Mouse (Mus musculus): ENCODE measurements around the gene Cga. TPM values are rescaled to one million over a fixed set of nuclear protein-coding genes. Genes with fewer than 3 reads are reported as not detected.
"Not testable (repeated sequence)": the region's sequence is repeated elsewhere in the genome, so short reads cannot be mapped to it uniquely, and the experiment has no call there.

The Cga gene
- polyA plus RNA-seq, 1 experiment from 2014 or later, result not detected

GRCm38 (mm10) chr4:34901582-34901981 is 8.0 kb downstream of the Cga start:
- H3K27ac ChIP-seq (ENCODE audit: low read length); H3K9me3 ChIP-seq (replicated peaks; ENCODE audit: control insufficient read depth, low read length); H3K9ac ChIP-seq (ENCODE audit: low read length); ATAC-seq (replicated peaks; ENCODE audit: extremely low read depth, insufficient read depth, low FRiP score); H3K4me1 ChIP-seq (ENCODE audit: control insufficient read depth, insufficient read depth, low read length); H3K36me3 ChIP-seq (ENCODE audit: control insufficient read depth, insufficient read depth); H3K27me3 ChIP-seq (ENCODE audit: control insufficient read depth, insufficient read depth, low read length); H3K4me2 ChIP-seq (ENCODE audit: low read depth, low read length); H3K4me3 ChIP-seq (ENCODE audit: low read length): not testable (repeated sequence)
- WGBS, result 47% methylated on average over 3 of the region's 3 CpGs

- Histone ChIP-seq H3K27ac (ENCODE audit: low read length) (no peak overlapping the region), H3K9me3 (replicated peaks; ENCODE audit: control insufficient read depth, low read length) (no peaks in the 10 kb centered on the region), H3K4me2 (ENCODE audit: low read depth, low read length) (no peak overlapping the region), H3K4me3 (ENCODE audit: low read length) (no peak overlapping the region), H3K27me3 (ENCODE audit: control insufficient read depth, insufficient read depth, low read length) (no peaks in the 10 kb centered on the region), H3K9ac (ENCODE audit: low read length) (no peak overlapping the region), H3K36me3 (ENCODE audit: control insufficient read depth, insufficient read depth) (no peaks in the 10 kb centered on the region), H3K4me1 (ENCODE audit: control insufficient read depth, insufficient read depth, low read length) (no peaks in the 10 kb centered on the region)
- ATAC-seq (replicated peaks; ENCODE audit: extremely low read depth, insufficient read depth, low FRiP score), result no peak
- 72% methylated on average over 5 of the region's 5 CpGs for WGBS
These were observed 11.8 kb downstream of the Cga start for GRCm38 (mm10) chr4:34905396-34905795.

- Histone ChIP-seq H3K4me1 (ENCODE audit: control insufficient read depth, insufficient read depth, low read length) (no peaks in the 10 kb centered on the region), H3K27ac (ENCODE audit: low read length) (no peak overlapping the region), H3K9me3 (replicated peaks; ENCODE audit: control insufficient read depth, low read length) (no peaks in the 10 kb centered on the region), H3K36me3 (ENCODE audit: control insufficient read depth, insufficient read depth) (no peaks in the 10 kb centered on the region), H3K4me2 (ENCODE audit: low read depth, low read length) (no peak overlapping the region), H3K27me3 (ENCODE audit: control insufficient read depth, insufficient read depth, low read length) (no peaks in the 10 kb centered on the region), H3K4me3 (ENCODE audit: low read length) (no peak overlapping the region), H3K9ac (ENCODE audit: low read length) (no peak overlapping the region)
- no peak for ATAC-seq (replicated peaks; ENCODE audit: extremely low read depth, insufficient read depth, low FRiP score)
- 72% methylated on average over 4 of the region's 4 CpGs for WGBS
These were observed 12.6 kb downstream of the Cga start for GRCm38 (mm10) chr4:34906151-34906550.

DNA sequence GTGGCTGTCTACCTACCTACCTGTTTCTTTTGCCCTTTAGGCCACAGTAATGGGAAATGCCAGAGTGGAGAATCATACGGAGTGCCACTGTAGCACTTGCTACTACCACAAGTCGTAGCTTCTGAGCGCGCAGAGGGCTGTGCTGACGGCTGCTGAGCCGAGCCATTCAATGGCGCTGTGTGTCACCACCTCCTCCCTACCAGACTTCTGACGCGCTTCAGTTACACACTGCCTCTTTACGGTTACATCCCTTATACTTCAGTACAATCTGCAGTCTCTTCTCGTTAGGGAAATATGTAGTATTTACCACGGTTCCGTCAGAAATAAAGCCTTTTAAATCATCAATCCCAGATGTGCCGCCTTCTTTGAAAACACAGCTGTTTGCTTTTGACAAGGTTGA is 13.4 kb downstream of the Cga start:
- Histone ChIP-seq H3K9me3 (replicated peaks; ENCODE audit: control insufficient read depth, low read length) (no peaks in the 10 kb centered on the region), H3K4me1 (ENCODE audit: control insufficient read depth, insufficient read depth, low read length) (no peaks in the 10 kb centered on the region), H3K4me2 (ENCODE audit: low read depth, low read length) (peak overlapping the region; percentile 36; the same call in 1 of the 2 replicates), H3K27me3 (ENCODE audit: control insufficient read depth, insufficient read depth, low read length) (no peaks in the 10 kb centered on the region), H3K9ac (ENCODE audit: low read length) (no peak overlapping the region), H3K27ac (ENCODE audit: low read length) (no peak overlapping the region), H3K36me3 (ENCODE audit: control insufficient read depth, insufficient read depth) (no peaks in the 10 kb centered on the region), H3K4me3 (ENCODE audit: low read length) (no peak overlapping the region)
- WGBS, result 36% methylated on average over 14 of the region's 14 CpGs
- no peak for ATAC-seq (replicated peaks; ENCODE audit: extremely low read depth, insufficient read depth, low FRiP score)

DNA sequence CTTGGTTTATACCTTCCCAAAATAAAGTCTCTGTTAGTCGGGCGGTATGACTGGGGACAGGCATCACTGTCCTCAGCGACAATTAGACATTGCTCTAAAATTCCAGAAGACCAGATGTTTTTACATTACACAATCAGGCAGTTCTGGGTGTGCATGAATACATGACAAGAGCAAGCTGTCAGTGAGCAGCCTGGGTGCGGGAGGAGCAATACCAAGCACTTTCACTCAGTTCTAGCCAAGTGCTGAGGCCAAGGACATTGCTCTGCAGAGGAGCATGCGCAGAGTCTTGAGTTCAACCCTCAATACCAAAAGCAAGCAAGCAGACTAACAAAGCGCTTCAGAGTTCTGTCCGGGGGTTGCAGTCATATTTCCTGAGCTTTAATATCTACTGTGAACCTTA is 14.5 kb downstream of the Cga start:
- H3K4me2 ChIP-seq (ENCODE audit: low read depth, low read length), result no peak overlapping the region
- H3K36me3 ChIP-seq (ENCODE audit: control insufficient read depth, insufficient read depth), result no peaks in the 10 kb centered on the region
- no peak; the same call in 1 of the 2 replicates for ATAC-seq (replicated peaks; ENCODE audit: extremely low read depth, insufficient read depth, low FRiP score)
- H3K9me3 ChIP-seq (replicated peaks; ENCODE audit: control insufficient read depth, low read length), result no peaks in the 10 kb centered on the region
- 80% methylated on average over 7 of the region's 7 CpGs for WGBS
- no peak overlapping the region for H3K4me3 ChIP-seq (ENCODE audit: low read length)
- no peak overlapping the region for H3K27ac ChIP-seq (ENCODE audit: low read length)
- no peaks in the 10 kb centered on the region for H3K4me1 ChIP-seq (ENCODE audit: control insufficient read depth, insufficient read depth, low read length)
- H3K9ac ChIP-seq (ENCODE audit: low read length), result no peak overlapping the region
- no peaks in the 10 kb centered on the region for H3K27me3 ChIP-seq (ENCODE audit: control insufficient read depth, insufficient read depth, low read length)

DNA sequence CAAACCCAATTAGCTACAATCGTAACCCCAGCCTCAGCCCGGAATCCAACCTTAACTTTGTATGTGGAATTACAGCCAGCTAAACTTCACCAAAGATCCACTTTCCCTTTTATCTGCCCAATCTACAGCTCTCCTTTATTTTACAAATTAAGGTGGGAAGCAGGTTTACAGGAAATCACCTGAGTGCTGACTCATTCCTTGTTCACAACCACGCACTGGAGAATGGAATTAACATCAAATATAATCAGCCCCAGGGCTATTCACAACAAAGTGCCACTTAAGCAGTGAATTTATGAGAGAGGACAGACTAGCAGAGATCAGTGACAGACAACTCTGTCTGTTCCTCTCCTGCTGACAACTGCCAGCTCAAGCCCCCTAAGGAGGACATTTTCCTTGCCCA is 17.8 kb downstream of the Cga start:
- no peak for ATAC-seq (replicated peaks; ENCODE audit: extremely low read depth, insufficient read depth, low FRiP score)
- H3K4me3 ChIP-seq (ENCODE audit: low read length), result no peak overlapping the region
- no peaks in the 10 kb centered on the region for H3K36me3 ChIP-seq (ENCODE audit: control insufficient read depth, insufficient read depth)
- H3K27me3 ChIP-seq (ENCODE audit: control insufficient read depth, insufficient read depth, low read length), result no peaks in the 10 kb centered on the region
- H3K27ac ChIP-seq (ENCODE audit: low read length), result no peak overlapping the region
- H3K9me3 ChIP-seq (replicated peaks; ENCODE audit: control insufficient read depth, low read length), result no peaks in the 10 kb centered on the region
- no peaks in the 10 kb centered on the region for H3K4me1 ChIP-seq (ENCODE audit: control insufficient read depth, insufficient read depth, low read length)
- no peak overlapping the region for H3K4me2 ChIP-seq (ENCODE audit: low read depth, low read length)
- WGBS, result 74% methylated on average over 3 of the region's 3 CpGs
- no peak overlapping the region for H3K9ac ChIP-seq (ENCODE audit: low read length)

DNA sequence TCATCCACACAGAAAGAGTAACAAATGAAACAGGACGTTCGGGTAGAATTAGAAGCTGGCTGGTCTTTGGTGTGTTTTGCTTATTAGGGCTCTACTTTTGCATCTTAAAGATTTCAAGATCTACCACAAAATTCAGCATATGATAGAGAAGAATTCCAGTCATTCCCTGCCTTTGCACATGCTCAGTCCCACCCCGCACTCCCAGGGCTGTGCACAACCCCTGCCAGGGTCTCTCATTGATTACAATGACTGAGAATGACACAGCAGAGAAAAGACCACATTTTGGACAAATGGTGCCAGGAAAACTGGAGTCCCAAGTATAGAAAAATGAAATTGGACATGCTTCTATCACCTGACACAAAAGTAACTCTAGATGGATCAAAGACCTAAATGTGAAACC is 18.6 kb downstream of the Cga start:
- no peak overlapping the region for H3K4me3 ChIP-seq (ENCODE audit: low read length)
- no peak overlapping the region for H3K9ac ChIP-seq (ENCODE audit: low read length)
- H3K4me2 ChIP-seq (ENCODE audit: low read depth, low read length), result no peak overlapping the region
- no peaks in the 10 kb centered on the region for H3K9me3 ChIP-seq (replicated peaks; ENCODE audit: control insufficient read depth, low read length)
- 79% methylated on average over 3 of the region's 3 CpGs for WGBS
- H3K27ac ChIP-seq (ENCODE audit: low read length), result no peak overlapping the region
- no peaks in the 10 kb centered on the region for H3K36me3 ChIP-seq (ENCODE audit: control insufficient read depth, insufficient read depth)
- no peaks in the 10 kb centered on the region for H3K27me3 ChIP-seq (ENCODE audit: control insufficient read depth, insufficient read depth, low read length)
- no peak for ATAC-seq (replicated peaks; ENCODE audit: extremely low read depth, insufficient read depth, low FRiP score)
- H3K4me1 ChIP-seq (ENCODE audit: control insufficient read depth, insufficient read depth, low read length), result no peaks in the 10 kb centered on the region

- 70% methylated on average over 7 of the region's 7 CpGs for WGBS
- no peak for ATAC-seq (replicated peaks; ENCODE audit: extremely low read depth, insufficient read depth, low FRiP score)
These were observed 23.8 kb downstream of the Cga start for GRCm38 (mm10) chr4:34917400-34917799.

DNA sequence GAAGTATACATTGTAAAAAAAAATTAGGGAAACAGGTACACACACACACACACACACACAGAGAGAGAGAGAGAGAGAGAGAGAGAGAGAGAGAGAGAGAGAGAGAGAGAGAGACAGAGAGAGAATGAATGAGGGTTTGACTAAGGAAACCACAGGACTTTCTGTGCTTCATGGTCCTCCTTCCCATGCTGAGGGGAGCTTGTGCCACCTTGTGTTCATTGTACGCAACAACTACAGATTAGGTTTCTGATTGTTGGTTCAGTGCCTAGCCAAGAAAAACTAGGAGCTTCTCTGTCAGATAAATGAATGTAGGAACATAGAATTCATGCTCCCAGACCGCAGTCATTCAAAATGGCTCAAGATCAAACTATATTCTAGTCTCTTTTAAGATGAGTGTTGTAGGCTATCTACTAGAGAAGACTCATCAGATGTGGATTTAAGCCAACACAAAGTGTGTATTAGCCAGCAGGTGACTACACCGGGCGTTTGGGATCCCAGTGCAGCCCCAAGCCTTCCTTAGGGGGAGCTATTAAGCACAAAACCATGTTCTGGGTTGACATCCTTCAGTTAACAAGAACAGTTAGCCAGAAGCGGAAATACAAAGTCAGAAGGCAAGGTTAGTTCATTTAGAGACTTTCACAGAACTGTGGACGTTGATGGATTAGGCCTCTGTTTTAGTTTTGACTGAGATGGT is 28.7 kb downstream of the Cga start:
- no peaks in the 10 kb centered on the region for H3K4me1 ChIP-seq (ENCODE audit: control insufficient read depth, insufficient read depth, low read length)
- H3K27ac ChIP-seq (ENCODE audit: low read length), result no peak overlapping the region
- 60% methylated on average over 6 of the region's 6 CpGs for WGBS
- no peak overlapping the region for H3K4me3 ChIP-seq (ENCODE audit: low read length)
- no peak overlapping the region for H3K9ac ChIP-seq (ENCODE audit: low read length)
- no peak for ATAC-seq (replicated peaks; ENCODE audit: extremely low read depth, insufficient read depth, low FRiP score)
- H3K4me2 ChIP-seq (ENCODE audit: low read depth, low read length), result no peak overlapping the region
- H3K27me3 ChIP-seq (ENCODE audit: control insufficient read depth, insufficient read depth, low read length), result no peaks in the 10 kb centered on the region
- no peaks in the 10 kb centered on the region for H3K36me3 ChIP-seq (ENCODE audit: control insufficient read depth, insufficient read depth)
- H3K9me3 ChIP-seq (replicated peaks; ENCODE audit: control insufficient read depth, low read length), result no peaks in the 10 kb centered on the region

More at GRCm38 (mm10) chr4:34917400-34917799, 23.8 kb downstream of the Cga start:
- Histone ChIP-seq H3K27me3 (ENCODE audit: control insufficient read depth, insufficient read depth, low read length) (no peaks in the 10 kb centered on the region), H3K4me1 (ENCODE audit: control insufficient read depth, insufficient read depth, low read length) (no peaks in the 10 kb centered on the region), H3K36me3 (ENCODE audit: control insufficient read depth, insufficient read depth) (no peaks in the 10 kb centered on the region), H3K27ac (ENCODE audit: low read length) (no peak overlapping the region), H3K4me3 (ENCODE audit: low read length) (no peak overlapping the region), H3K9ac (ENCODE audit: low read length) (no peak overlapping the region), H3K9me3 (replicated peaks; ENCODE audit: control insufficient read depth, low read length) (no peaks in the 10 kb centered on the region), H3K4me2 (ENCODE audit: low read depth, low read length) (no peak overlapping the region)

All from heart, embryonic 16.5 days (tissue).